Mouse (Mus musculus) lung, postnatal 0 days (tissue): ENCODE data around the gene Kank1. TPM values are rescaled to one million over a fixed set of nuclear protein-coding genes. Genes with fewer than 3 reads are reported as not detected.

Experiments used
- ATAC-seq: fragments of 200-750 bp; cut with Nextera tagmentation; 2 replicates; pipeline ENCODE4 v1.8.0; 2017; ENCODE audit warnings: moderate library complexity
- DNase-seq: peaks from one replicate; pipeline ENCODE4 v3.0.0-alpha.2; 2016; ENCODE audit warnings: low spot score
- H3K27ac ChIP-seq: fragments of 300-500 bp; sonication (generic); 2 replicates; pipeline ENCODE4 v1.5.1; 2014; ENCODE audit warnings: antibody characterized with exemption, mild to moderate bottlenecking, low read length, mixed read lengths
- H3K27me3 ChIP-seq: fragments of 300-500 bp; sonication (generic); replicated peaks from 2 replicates; pipeline ENCODE4 v1.6.1; 2014; ENCODE audit warnings: low read length, mixed read lengths; ENCODE audit not compliant: insufficient read depth
- H3K36me3 ChIP-seq: fragments of 300-500 bp; sonication (generic); 2 replicates; pipeline ENCODE4 v1.6.1; 2014; ENCODE audit warnings: low read length, mixed read lengths; ENCODE audit not compliant: insufficient read depth
- H3K4me1 ChIP-seq: fragments of 300-500 bp; sonication (generic); 2 replicates; pipeline ENCODE4 v1.6.1; 2014; ENCODE audit warnings: antibody characterized with exemption, low read depth, low read length, mixed read lengths; ENCODE audit not compliant: insufficient read depth
- H3K4me2 ChIP-seq: fragments of 300-500 bp; sonication (generic); replicated peaks from 2 replicates; pipeline ENCODE4 v1.6.1; 2014; ENCODE audit warnings: low read depth, mild to moderate bottlenecking, low read length, moderate library complexity, mixed read lengths
- H3K4me3 ChIP-seq: fragments of 300-500 bp; sonication (generic); 2 replicates; pipeline ENCODE4 v1.5.1; 2014; ENCODE audit warnings: low read depth, low read length
- H3K9ac ChIP-seq: fragments of 300-500 bp; sonication (generic); replicated peaks from 2 replicates; pipeline ENCODE4 v1.6.1; 2014; ENCODE audit warnings: low read depth, mild to moderate bottlenecking
- H3K9me3 ChIP-seq: fragments of 300-500 bp; sonication (generic); 2 replicates; pipeline ENCODE4 v1.6.1; 2016; ENCODE audit warnings: low read length, mixed read lengths
- CTCF ChIP-seq: IDR thresholded peaks from 2 replicates; pipeline ENCODE4 v1.5.1; 2016; ENCODE audit warnings: antibody characterized with exemption, mild to moderate bottlenecking
- EP300 ChIP-seq: IDR thresholded peaks from 2 replicates; pipeline ENCODE4 v1.6.1; 2016; ENCODE audit warnings: antibody characterized with exemption, mild to moderate bottlenecking, control low read depth
- WGBS: fragments of 180-500 bp; shearing (Covaris S2); extraction: QIAGEN DNeasy Blood & Tissue Kit; methylation state at CpG from one replicate; pipeline ENCODE4 v1.1.7; 2014; 5-methylcytosine and 5-hydroxymethylcytosine counted together
- polyA plus RNA-seq: library from polyadenylated mRNA; unstranded; fragments of >200 nt; fragmentation: Nextera tagmentation; extraction: Ambion mirVana; gene quantifications from 2 replicates; pipeline ENCODE4 v1.2.1, GENCODE M21; 2015

Kank1 gene
- polyA plus RNA-seq, 1 experiment from 2014 or later, result 6.9 TPM

DNA sequence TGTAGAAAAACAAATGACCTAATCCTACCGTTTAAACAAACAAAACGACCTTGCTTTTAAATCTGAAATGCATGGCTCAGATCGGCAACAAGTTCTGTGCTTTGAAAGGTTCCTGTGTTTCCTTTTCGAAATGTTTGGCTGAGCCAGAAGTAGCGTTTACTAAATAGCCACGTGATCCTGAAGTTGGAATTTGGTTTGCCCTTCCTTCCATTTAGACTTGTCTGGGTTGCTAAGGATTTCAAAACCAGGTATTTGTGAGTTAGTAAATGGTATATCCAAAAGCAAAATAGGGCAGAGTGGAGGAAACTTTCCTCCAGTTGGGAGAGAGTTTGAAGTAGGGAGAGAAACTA is 171.1 kb downstream of the Kank1 start:
- Histone ChIP-seq H3K36me3 (no peaks in the 10 kb centered on the region), H3K27me3 (no peaks in the 10 kb centered on the region), H3K9ac (0 out of 2 replicates have a peak overlapping the region, but pooled peaks have one; percentile 19), H3K4me3 (no peak overlapping the region), H3K9me3 (no peaks in the 10 kb centered on the region), H3K4me2 (peak overlapping the region; percentile 79), H3K27ac (0 out of 2 replicates have a peak overlapping the region, but pooled peaks have one; percentile 16), H3K4me1 (no peaks in the 10 kb centered on the region)
- peak; percentile 28 for DNase-seq
- no peak for ATAC-seq
- WGBS, result 3% methylated on average over 6 of the region's 6 CpGs
- no peak for TF ChIP-seq CTCF
- no peak for TF ChIP-seq EP300

DNA sequence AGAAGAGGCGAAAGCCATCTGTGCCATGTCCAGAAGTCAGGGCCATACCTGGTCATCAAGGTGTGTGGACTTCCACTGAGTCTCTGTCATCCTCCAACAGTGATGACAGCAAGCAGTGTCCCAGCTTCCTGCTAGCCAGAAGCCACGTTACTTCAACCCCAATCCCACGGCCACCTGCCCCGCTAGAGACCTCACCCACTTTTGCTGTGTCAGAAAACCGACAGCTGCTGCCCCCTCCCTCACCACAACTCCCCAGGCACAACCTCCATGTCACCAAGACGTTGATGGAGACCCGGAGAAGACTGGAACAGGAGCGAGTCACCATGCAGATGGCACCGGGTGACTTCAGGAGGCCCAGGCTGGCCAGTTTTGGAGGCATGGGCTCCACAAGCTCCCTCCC is 172.5 kb downstream of the Kank1 start:
- DNase-seq, result no peak
- no peaks in the 10 kb centered on the region for H3K9me3 ChIP-seq
- H3K27ac ChIP-seq, result no peak overlapping the region
- no peaks in the 10 kb centered on the region for H3K27me3 ChIP-seq
- WGBS, result 88% methylated on average over 9 of the region's 9 CpGs
- no peak for TF ChIP-seq CTCF
- TF ChIP-seq EP300, result no peak
- no peak overlapping the region for H3K9ac ChIP-seq
- no peak overlapping the region for H3K4me2 ChIP-seq
- H3K4me3 ChIP-seq, result no peak overlapping the region
- ATAC-seq, result no peak
- no peaks in the 10 kb centered on the region for H3K36me3 ChIP-seq
- no peaks in the 10 kb centered on the region for H3K4me1 ChIP-seq

DNA sequence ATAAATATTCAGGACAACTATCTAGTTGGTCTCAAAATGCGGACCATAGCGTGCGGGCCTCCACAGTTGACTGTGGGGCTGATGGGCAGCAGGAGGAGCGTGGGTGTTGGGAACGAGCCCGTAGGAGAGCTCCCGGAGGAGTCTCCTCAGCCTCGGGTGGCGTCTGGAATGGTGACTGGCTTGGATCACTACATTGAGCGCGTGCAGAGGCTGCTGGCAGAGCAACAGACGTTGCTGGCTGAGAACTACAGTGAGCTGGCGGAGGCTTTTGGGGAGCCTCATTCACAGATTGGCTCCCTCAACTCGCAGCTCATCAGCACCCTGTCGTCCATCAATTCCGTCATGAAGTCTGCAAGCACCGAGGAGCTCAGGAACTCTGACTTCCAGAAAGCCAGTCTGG is 174.6 kb downstream of the Kank1 start:
- Histone ChIP-seq H3K36me3 (no peaks in the 10 kb centered on the region), H3K4me1 (no peaks in the 10 kb centered on the region), H3K9ac (no peak overlapping the region), H3K4me3 (no peak overlapping the region), H3K27me3 (no peaks in the 10 kb centered on the region), H3K4me2 (no peak overlapping the region), H3K27ac (no peak overlapping the region), H3K9me3 (no peaks in the 10 kb centered on the region)
- TF ChIP-seq EP300 (no peak), CTCF (no peak)
- WGBS, result 54% methylated on average over 17 of the region's 17 CpGs
- ATAC-seq (peak; percentile 25; the same call in 1 of the 2 replicates), DNase-seq (peak; percentile 68)

DNA sequence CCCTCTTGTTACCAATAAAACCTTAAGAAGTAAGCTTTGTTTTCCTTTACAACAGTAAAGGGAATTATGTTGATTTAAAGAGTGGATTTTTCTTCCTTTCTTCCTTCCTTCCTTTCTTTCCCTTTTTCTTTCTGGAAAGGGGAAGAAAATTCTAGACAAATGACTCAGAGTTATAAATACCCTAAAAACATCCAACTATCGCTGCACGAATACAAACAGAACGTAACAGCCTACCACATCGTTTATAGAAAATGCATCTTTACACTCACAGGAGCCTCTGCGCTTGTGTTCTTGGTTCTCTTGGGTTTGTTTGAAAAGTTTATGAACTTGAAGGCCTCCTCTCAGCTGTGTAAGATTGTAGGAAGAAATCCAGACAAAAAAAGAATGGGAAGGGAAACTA is 178.7 kb downstream of the Kank1 start:
- TF ChIP-seq CTCF, result no peak
- no peak for TF ChIP-seq EP300

DNA sequence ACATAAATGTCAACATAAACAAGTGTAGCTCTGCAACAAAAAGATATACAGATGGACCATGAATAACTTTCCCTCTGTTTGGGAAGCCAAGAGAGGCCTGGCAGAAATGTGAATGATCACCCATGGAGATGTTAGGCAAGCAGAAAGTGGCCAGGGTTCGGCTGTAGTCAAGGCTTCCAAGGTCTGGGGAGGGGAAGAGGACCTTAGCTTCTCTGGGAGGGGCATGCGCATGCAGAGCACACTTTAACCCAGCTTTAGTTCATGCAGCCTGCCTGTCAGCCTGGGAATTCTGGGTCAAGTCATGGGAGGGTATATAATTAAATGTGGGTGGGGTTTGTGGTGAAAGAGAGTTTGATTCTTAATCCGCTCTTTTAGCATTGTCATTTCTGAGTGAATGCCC is 180.9 kb downstream of the Kank1 start:
- H3K9me3 ChIP-seq, result no peaks in the 10 kb centered on the region
- no peaks in the 10 kb centered on the region for H3K4me1 ChIP-seq
- no peaks in the 10 kb centered on the region for H3K36me3 ChIP-seq
- no peak for TF ChIP-seq EP300
- no peak for TF ChIP-seq CTCF
- H3K4me2 ChIP-seq, result no peak overlapping the region
- no peak for ATAC-seq
- no peak overlapping the region for H3K27ac ChIP-seq
- H3K9ac ChIP-seq, result no peak overlapping the region
- 80% methylated on average over 3 of the region's 3 CpGs for WGBS
- H3K27me3 ChIP-seq, result no peaks in the 10 kb centered on the region
- H3K4me3 ChIP-seq, result no peak overlapping the region
- no peak for DNase-seq

More for the DNA sequence above, 178.7 kb downstream of the Kank1 start:
- no peaks in the 10 kb centered on the region for H3K36me3 ChIP-seq
- H3K9me3 ChIP-seq, result no peaks in the 10 kb centered on the region
- H3K4me2 ChIP-seq, result no peak overlapping the region
- ATAC-seq (no peak), DNase-seq (no peak)
- no peak overlapping the region for H3K4me3 ChIP-seq
- H3K27me3 ChIP-seq, result no peaks in the 10 kb centered on the region
- H3K9ac ChIP-seq, result no peak overlapping the region
- H3K4me1 ChIP-seq, result no peaks in the 10 kb centered on the region
- 48% methylated on average over 5 of the region's 5 CpGs for whole genome bisulfite sequencing
- no peak overlapping the region for H3K27ac ChIP-seq

DNA sequence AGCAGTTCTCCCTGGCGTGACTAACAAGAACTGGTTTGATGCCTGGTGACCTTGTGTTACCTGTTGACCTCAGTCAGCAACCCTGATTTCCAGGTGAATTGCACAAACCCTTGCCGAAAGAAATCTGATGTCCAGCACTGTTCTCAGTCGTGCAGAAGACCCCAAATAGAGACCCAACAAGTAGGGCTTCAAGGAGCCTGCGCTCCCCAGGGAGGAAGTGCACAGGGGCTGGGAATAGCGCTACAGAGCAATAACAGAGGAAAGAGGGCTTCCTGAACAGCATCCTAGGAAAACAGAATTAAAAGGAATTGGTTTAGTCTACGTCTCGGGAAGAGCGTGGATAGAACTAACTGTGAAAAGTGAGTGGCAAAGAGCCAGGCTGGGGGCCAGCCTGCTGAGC is 183.2 kb downstream of the Kank1 start:
- TF ChIP-seq CTCF (no peak), EP300 (no peak)
- H3K36me3 ChIP-seq, result 0 out of 2 replicates have a peak, but pooled peaks cover 3% of the 10 kb centered on the region
- no peak overlapping the region for H3K9ac ChIP-seq
- H3K4me2 ChIP-seq, result no peak overlapping the region
- H3K27ac ChIP-seq, result no peak overlapping the region
- H3K4me3 ChIP-seq, result no peak overlapping the region
- DNase-seq, result no peak
- H3K4me1 ChIP-seq, result no peaks in the 10 kb centered on the region
- no peaks in the 10 kb centered on the region for H3K27me3 ChIP-seq
- WGBS, result 65% methylated on average over 8 of the region's 8 CpGs
- no peak for ATAC-seq
- H3K9me3 ChIP-seq, result no peaks in the 10 kb centered on the region

DNA sequence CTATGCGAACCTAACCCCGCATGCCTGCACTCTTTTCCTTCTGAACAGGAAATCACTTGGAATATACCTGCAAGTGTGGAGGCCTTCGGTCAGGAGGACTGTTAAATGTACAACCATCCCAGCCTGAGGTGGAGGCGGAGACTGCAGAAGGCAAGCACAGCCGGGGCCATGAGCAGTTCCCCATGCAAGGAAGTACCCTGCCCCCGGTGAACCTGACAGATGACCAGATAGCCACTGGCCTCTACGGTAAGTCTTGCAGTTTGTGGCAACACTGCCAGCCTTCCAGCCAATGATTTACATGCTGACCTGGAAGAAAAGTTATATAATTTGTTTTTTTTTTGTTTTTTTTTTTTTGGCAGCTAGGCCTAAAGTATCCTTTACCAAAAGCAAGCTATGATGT is 185.3 kb downstream of the Kank1 start:
- ATAC-seq, result no peak
- TF ChIP-seq EP300, result no peak
- no peak for TF ChIP-seq CTCF

More for the DNA sequence above, 185.3 kb downstream of the Kank1 start:
- Histone ChIP-seq H3K27me3 (no peaks in the 10 kb centered on the region), H3K4me3 (no peak overlapping the region), H3K4me2 (no peak overlapping the region), H3K9me3 (no peaks in the 10 kb centered on the region), H3K36me3 (0 out of 2 replicates have a peak, but pooled peaks cover 3% of the 10 kb centered on the region), H3K9ac (no peak overlapping the region), H3K4me1 (no peaks in the 10 kb centered on the region), H3K27ac (no peak overlapping the region)
- WGBS, result 68% methylated on average over 7 of the region's 7 CpGs
- DNase-seq, result no peak
